1 mouse cellular context compared by ENCODE assay signal in the genomic region with DNA sequence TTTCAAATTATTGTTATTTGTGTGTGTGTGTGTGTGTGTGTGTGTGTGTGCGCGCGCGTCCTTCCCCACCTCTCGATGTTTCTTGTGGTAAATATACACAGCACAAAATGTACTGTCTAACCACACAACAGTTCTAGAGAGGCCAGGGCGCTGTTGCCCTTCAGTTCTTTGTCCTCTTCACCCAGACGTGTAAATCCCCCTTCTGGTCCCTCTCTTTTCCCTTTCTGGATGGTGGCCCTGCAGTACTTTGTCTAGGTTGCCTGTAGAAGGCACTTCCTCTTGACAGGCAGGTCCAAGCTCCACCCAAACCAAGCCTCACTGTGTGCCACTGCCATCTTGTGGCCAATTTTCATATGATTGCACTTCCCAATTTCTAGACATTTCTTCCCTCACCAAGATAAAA.
TF ChIP-seq lines count a peak whose summit lies in the region.

No protein-coding gene starts in this region.

TF ChIP-seq in CH12.LX, 34 proteins besides CTCF, POLR2A, EP300 and RAD21 (continued from another document):
- TF ChIP-seq USF1 (IDR thresholded peaks at IDR 0.05; ENCODE audit: low read depth, low read length) (no peak), ZC3H11A (IDR thresholded peaks at IDR 0.05; ENCODE audit: low read depth, low read length) (peak; percentile 45; the same call in 1 of the 2 replicates), ZKSCAN1 (IDR thresholded peaks at IDR 0.05; ENCODE audit: borderline replicate concordance, low read depth, low read length) (no peak), JUND (conservative IDR thresholded peaks at IDR 0.05; ENCODE audit: low read depth, low read length) (peak; percentile 47; the same call in 1 of the 2 replicates), POLR2AphosphoS2 (IDR thresholded peaks at IDR 0.05; ENCODE audit: low read depth, low read length) (no peak), MEF2A (IDR thresholded peaks at IDR 0.05; ENCODE audit: borderline replicate concordance, low read depth, low read length) (no peak), KAT2A (IDR thresholded peaks at IDR 0.05; ENCODE audit: insufficient replicate concordance, low read length) (no peak), UBTF (IDR thresholded peaks at IDR 0.05; ENCODE audit: low read depth, low read length) (no peak), JUN (IDR thresholded peaks at IDR 0.05; ENCODE audit: insufficient read depth, low read depth, low read length) (no peak), E2F4 (IDR thresholded peaks at IDR 0.05; ENCODE audit: insufficient replicate concordance, low read depth, low read length) (no peak), SIN3A (IDR thresholded peaks at IDR 0.05; ENCODE audit: low read length) (0 out of 2 replicates have a peak, but pooled peaks have one; percentile 55), NRF1 (IDR thresholded peaks at IDR 0.05; ENCODE audit: low read depth, low read length) (no peak), MYC (IDR thresholded peaks at IDR 0.05; ENCODE audit: low read depth, low read length) (peak; percentile 41; the same call in 1 of the 2 replicates), ETS1 (conservative IDR thresholded peaks at IDR 0.05; ENCODE audit: low read depth, low read length) (no peak), MXI1 (IDR thresholded peaks at IDR 0.05; ENCODE audit: low read depth, low read length) (no peak), RCOR1 (conservative IDR thresholded peaks at IDR 0.05; ENCODE audit: low read depth, low read length) (no peak)
